Mouse (Mus musculus) cerebellum, postnatal 4 days (tissue): ENCODE results near the gene Gpr12.
"Not testable (repeated sequence)": the region's sequence is repeated elsewhere in the genome, so short reads cannot be mapped to it uniquely, and the experiment has no call there.

Source experiments
- DNase-seq, 2 experiments: peaks; one replicate each; pipeline ENCODE4 v3.0.0; 2022; ENCODE audit warnings: low spot score in 2 of 2, mixed read lengths in 1 of 2

The Gpr12 gene

GRCm38 (mm10) chr5:146584478-146585306 lies at the start of gene Gpr12:
Gpr12 (minus strand) TSS chr5:146585239.
- peak in 1 of 2 experiments; percentile 27 for DNase-seq

- no peak for DNase-seq
Measured at GRCm38 (mm10) chr5:146631602-146632001, 46.6 kb upstream of the Gpr12 start.

- DNase-seq, result no peak
Measured at GRCm38 (mm10) chr5:146630961-146631360, 45.9 kb upstream of the Gpr12 start.

GRCm38 (mm10) chr5:146629636-146630035 lies 44.6 kb upstream of the Gpr12 start:
- peak in 1 of 2 experiments; percentile 40 for DNase-seq

- DNase-seq, result no peak
Measured at GRCm38 (mm10) chr5:146628804-146629203, 43.8 kb upstream of the Gpr12 start.

DNA sequence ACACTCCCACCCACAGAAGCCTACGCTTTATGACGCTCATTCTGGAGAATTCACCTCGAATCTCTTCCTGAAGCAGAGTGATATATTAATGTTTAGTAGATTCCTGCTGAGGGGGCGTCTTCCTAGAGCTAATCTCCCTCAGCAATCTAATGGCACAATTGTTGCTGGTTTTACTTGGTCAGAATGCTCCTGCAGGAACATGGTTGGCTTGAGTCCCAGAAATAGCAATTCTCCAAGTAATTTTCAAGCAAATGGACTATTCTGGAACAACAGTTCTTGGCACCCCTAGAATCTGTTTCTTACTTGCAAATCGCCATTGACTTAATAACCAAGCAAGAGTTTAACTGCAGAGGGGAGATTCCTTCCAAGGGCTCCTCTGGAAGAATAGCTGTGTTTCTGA lies 42.9 kb upstream of the Gpr12 start:
- no peak for DNase-seq

GRCm38 (mm10) chr5:146625635-146626311 lies 40.7 kb upstream of the Gpr12 start:
- no peak for DNase-seq

- DNase-seq, result no peak
Measured at GRCm38 (mm10) chr5:146611830-146612229, 26.8 kb upstream of the Gpr12 start.

GRCm38 (mm10) chr5:146611009-146611408 lies 26.0 kb upstream of the Gpr12 start:
- DNase-seq, result no peak

DNA sequence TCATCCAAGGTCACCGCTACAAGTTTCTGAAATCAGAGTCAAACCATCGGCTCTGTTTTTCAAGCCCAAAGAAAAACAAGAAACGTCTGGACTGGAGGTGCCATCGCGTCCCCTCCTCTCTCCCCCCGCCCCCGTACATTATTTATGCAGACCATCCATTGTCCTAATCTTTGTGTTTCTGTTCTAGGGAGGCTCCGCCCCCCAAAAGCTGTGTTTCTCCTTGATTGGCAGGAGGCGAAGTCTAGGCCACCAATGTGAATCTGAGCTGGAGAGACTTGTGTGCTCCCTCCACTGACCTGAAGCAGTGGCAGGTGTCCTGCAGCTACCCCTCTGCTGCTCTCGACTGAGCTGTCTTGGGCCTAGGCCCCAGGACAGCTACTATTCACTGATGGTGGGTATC lies 24.6 kb upstream of the Gpr12 start:
- DNase-seq, result no peak

- DNase-seq, result no peak
Measured at GRCm38 (mm10) chr5:146607816-146608215, 22.8 kb upstream of the Gpr12 start.

DNA sequence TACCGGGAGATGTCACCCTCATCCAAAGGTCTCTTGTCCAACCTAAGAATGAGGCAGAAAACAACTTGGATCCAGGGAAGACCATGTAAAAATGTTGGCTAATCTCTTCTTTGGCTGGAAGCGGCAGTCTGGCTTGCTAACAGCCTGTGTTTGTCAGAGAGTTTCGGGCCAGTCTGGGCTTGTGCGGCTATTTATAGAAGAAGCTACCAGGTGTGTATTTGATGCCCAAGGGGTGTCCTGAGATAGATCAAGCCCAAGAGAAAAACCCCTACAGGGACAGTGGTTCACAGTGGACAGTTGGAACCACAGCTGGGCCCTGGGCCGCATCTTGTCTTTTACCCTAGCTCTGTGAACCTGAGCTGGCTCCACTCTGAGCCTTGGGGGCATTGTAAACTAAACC lies 21.9 kb upstream of the Gpr12 start:
- no peak for DNase-seq

GRCm38 (mm10) chr5:146606221-146606620 lies 21.2 kb upstream of the Gpr12 start:
- DNase-seq, result no peak

- DNase-seq, result no peak
Measured at GRCm38 (mm10) chr5:146599970-146600369, 14.9 kb upstream of the Gpr12 start.

DNA sequence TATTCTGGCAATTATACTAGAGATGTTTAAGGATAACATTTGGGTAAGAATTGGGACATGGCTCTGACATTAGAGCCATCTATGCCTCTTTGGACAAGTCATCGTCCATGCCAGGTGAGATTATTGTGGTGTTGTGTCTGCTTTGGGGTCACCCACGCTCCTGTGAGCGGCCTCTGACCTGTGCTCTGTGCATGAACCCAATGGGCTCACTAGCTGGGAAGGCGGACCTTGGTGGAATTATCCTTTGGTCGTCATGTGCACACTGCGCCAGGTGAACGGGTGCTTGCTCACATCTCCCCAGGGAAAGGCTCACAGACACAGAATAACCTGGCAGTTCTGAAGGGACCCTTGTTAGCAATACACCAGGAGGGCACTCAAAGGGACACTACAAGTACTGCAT lies 14.2 kb upstream of the Gpr12 start:
- not testable (repeated sequence) for DNase-seq

DNA sequence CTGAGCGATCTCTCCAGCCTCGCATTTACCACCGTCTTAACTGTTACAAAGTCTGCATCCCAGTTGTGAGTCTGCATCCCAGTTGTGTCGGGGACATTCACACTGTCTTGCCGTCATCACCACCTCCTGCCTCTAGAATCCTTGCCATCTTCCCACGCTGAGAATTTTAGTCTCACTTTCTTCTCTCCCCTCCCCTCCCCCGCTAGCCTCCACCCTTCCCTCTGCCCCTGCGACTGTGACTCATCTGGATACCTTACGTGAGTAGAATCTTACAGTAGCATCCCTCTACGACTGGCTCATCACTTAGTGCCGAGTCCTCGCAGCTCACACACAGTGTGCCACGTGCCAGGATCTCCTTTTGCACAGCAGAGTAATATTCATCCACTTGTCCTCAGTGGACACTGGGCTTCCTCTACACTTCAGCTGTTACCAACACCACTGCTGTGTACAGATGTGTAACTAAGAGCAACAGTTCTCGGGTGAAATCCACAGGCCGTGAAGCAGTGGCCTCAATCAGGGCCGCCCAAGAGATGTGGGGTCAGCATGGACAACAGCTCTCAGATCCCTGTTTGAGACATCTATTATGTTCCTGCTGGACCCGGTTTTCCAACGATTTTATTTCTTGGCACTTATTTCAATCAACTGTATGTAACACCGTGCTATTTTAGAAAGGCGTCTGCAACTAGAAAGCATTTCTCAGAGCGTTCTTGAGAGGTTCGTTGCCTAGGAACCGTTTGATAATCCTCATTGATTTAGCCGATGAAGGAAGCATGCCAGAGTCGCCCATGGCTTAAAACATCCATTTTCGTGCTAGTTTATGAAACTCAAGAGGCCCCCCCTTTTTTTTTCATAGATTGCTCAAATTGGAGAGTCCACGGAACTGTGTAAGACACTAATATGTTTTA lies 13.4 kb upstream of the Gpr12 start:
- DNase-seq, result no peak

GRCm38 (mm10) chr5:146597503-146597874 lies 12.4 kb upstream of the Gpr12 start:
- no peak for DNase-seq

- no peak for DNase-seq
Measured at GRCm38 (mm10) chr5:146596612-146597502, 11.8 kb upstream of the Gpr12 start.

DNA sequence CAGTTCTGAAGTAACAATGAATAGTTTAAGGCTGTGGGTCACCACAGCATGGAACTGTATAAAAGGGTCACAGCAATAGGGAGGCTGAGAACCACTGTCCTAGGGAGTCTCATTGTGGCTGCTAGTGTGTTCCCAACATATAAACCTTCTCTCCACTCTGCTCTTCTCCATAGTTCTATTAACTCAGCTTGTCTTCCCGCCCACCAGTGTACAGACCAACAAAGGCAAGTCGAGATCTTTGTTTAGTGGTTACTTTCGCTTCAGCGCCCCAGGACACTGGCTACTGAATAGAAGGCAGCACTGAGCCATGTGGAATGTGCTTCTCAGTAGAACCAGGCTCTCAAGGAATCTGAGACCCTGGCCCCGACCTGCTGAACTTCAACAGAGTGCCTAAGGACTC lies 7.5 kb upstream of the Gpr12 start:
- DNase-seq, result no peak

- DNase-seq, result no peak
Measured at GRCm38 (mm10) chr5:146591636-146592035, 6.6 kb upstream of the Gpr12 start.

GRCm38 (mm10) chr5:146590987-146591386 lies 5.9 kb upstream of the Gpr12 start:
- no peak for DNase-seq
